ENCODE assay signal across 9 mouse cellular contexts in the genomic region with DNA sequence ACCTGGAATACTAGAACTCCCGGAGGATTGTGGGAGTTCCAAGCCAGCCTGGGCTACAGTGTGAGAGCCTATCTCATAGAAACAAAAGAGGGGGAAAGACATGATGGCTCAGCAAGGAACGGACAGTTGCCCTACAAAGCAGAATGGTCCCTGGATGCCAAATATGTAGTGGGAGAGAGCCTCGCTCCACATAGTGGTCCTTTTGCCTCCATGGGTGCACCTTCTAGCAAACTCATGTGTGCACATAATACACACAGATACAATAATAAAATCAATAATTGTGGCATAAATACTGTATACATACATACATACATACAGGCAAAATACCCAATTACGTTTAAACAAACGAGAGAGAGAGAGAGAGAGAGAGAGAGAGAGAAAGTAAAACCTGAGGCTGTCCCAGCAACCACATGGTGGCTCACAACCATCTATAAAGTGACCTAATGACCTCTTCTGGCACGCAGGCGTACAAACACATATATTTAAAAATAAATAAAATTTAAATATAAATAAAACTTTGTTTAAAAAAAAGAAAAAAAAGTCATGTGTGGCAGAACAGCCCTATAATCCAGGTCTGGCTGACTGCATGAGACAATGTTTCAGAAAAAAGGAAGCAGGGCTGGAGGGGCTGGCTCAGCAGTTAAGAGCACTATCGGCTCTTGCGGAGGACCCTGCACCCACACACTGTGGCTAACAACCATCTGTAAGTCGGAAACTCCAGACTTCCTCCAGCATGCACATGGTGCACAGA. TPM values are rescaled to one million over a fixed set of nuclear protein-coding genes. Genes with fewer than 3 reads are reported as not detected.
A peak's percentile ranks its signal among the peaks of the same experiment; 100 is the strongest.
DNase-seq lines count a peak whose midpoint lies in the region; ATAC-seq and TF ChIP-seq lines count a peak whose summit lies in the region.
"Had no signal": no experiment of that assay in that cellular context is flagged by ENCODE, and none has a peak within 500 bp of the region (broad histone marks: within the 10 kb centered on the region; RNA-seq: fewer than 3 reads in every experiment).

No protein-coding gene starts in this region.

- TF ChIP-seq POLR2A in limb, embryonic 14.5 days (IDR thresholded peaks at IDR 0.05; ENCODE audit: borderline replicate concordance, extremely low read depth, insufficient read depth, insufficient read length): no peak

- H3K9me3 ChIP-seq in limb, embryonic 14.5 days (ENCODE audit: control insufficient read depth, low read length): no peaks in the 10 kb centered on the region

- 64% methylated on average over 10 of the region's 10 CpGs for whole genome bisulfite sequencing in limb, embryonic 14.5 days

- peaks cover 12% of the 10 kb centered on the region for H3K4me1 ChIP-seq in limb, embryonic 14.5 days (ENCODE audit: control insufficient read depth, insufficient read depth, low read length)

- no peak overlapping the region for H3K9ac ChIP-seq in limb, embryonic 14.5 days (ENCODE audit: low read depth, low read length, severe bottlenecking)

- 0 out of 2 replicates have a peak overlapping the region, but pooled peaks have one; percentile 78 for H3K4me2 ChIP-seq in limb, embryonic 14.5 days (replicated peaks; ENCODE audit: low read depth, low read length, severe bottlenecking)

- H3K4me3 ChIP-seq in limb, embryonic 14.5 days (replicated peaks; ENCODE audit: low read length): no peak overlapping the region

- H3K27me3 ChIP-seq in limb, embryonic 14.5 days (ENCODE audit: control insufficient read depth, insufficient read depth, low read length): no peaks in the 10 kb centered on the region
- H3K27me3 ChIP-seq: Patski had no signal

- ATAC-seq in limb, embryonic 14.5 days (ENCODE audit: low FRiP score, low read depth): no peak

- DNase-seq in heart, adult 11 months: peak; percentile 87
- DNase-seq in heart, adult 8-10 months (ENCODE audit: low spot score): no peak
- peak; percentile 61 to 75 for DNase-seq in right cerebral cortex, postnatal 10 days (ENCODE audit: low spot score in 2 of 2)
- no peak for DNase-seq in right cerebral cortex, postnatal 14 days
- no peak for DNase-seq in limb, embryonic 14.5 days (ENCODE audit: low spot score)
- no peak for DNase-seq in embryo, embryonic 10 days (ENCODE audit: low spot score)
- no peak for DNase-seq in thymus, adult 18-20 months
- DNase-seq in testis, postnatal 10 days (ENCODE audit: low spot score): no peak

- no peaks in the 10 kb centered on the region for H3K36me3 ChIP-seq in limb, embryonic 14.5 days (ENCODE audit: control insufficient read depth, insufficient read depth, low read length)

- 0 out of 2 replicates have a peak overlapping the region, but pooled peaks have one; percentile 10 for H3K27ac ChIP-seq in limb, embryonic 14.5 days (replicated peaks; ENCODE audit: low read depth, low read length)

RNA-seq across cellular contexts. Expression of gene Rsad1, which starts 0.8 kb away (rescaled TPM):
- 10 to 100 TPM in 2 of 4 experiments, 1 to 10 TPM in 2; 8.3 to 11.5 (median 10.1) TPM for total RNA-seq in heart, adult 8-10 months (2022)
- polyA plus RNA-seq in limb, embryonic 14.5 days (2012; rRNA removed): 11.5 and 12.9 TPM in 2 replicates
- polyA plus RNA-seq in limb, embryonic 14.5 days (2014; fragmentation: Nextera tagmentation; extraction: Ambion mirVana): 2.2 and 3.9 TPM in 2 replicates

RNA-seq across cellular contexts. Expression of gene Chad, which starts 15.0 kb away (rescaled TPM):
- total RNA-seq in heart, adult 8-10 months (2022): 1 to 10 TPM in 2 of 4 experiments, under 1 TPM in 2; 0.43 to 2.4 (median 0.86) TPM
- 29.5 and 47.5 TPM in 2 replicates for polyA plus RNA-seq in limb, embryonic 14.5 days (2012; rRNA removed)
- 17.0 and 18.2 TPM in 2 replicates for polyA plus RNA-seq in limb, embryonic 14.5 days (2014; fragmentation: Nextera tagmentation; extraction: Ambion mirVana)

RNA-seq across cellular contexts. Expression of gene Mycbpap, which starts 28.3 kb away (rescaled TPM):
- 1 to 10 TPM in 3 of 4 experiments, under 1 TPM in 1; 0.75 to 2.3 (median 1.4) TPM for total RNA-seq in heart, adult 8-10 months (2022)
- polyA plus RNA-seq in limb, embryonic 14.5 days (2012; rRNA removed): 2.5 and 2.6 TPM in 2 replicates
- 1.2 and 1.5 TPM in 2 replicates for polyA plus RNA-seq in limb, embryonic 14.5 days (2014; fragmentation: Nextera tagmentation; extraction: Ambion mirVana)

RNA-seq across cellular contexts. Expression of gene Epn3, which starts 50.1 kb away (rescaled TPM):
- total RNA-seq in heart, adult 8-10 months (2022): 10 to 100 TPM; 21.3 to 28.5 (median 25.1) TPM
- polyA plus RNA-seq in limb, embryonic 14.5 days (2012; rRNA removed): 3.0 and 3.6 TPM in 2 replicates
- polyA plus RNA-seq in limb, embryonic 14.5 days (2014; fragmentation: Nextera tagmentation; extraction: Ambion mirVana): 3.5 and 4.3 TPM in 2 replicates

RNA-seq across cellular contexts. Expression of gene Acsf2, which starts 51.8 kb away (rescaled TPM):
- 10 to 100 TPM; 25.6 to 34.8 (median 30.1) TPM for total RNA-seq in heart, adult 8-10 months (2022)
- polyA plus RNA-seq in limb, embryonic 14.5 days (2012; rRNA removed): 36.3 and 43.2 TPM in 2 replicates
- 9.5 and 10.7 TPM in 2 replicates for polyA plus RNA-seq in limb, embryonic 14.5 days (2014; fragmentation: Nextera tagmentation; extraction: Ambion mirVana)

Comparison
In these comparisons a context has a peak if more than half of its experiments do, and no peak if none do; other contexts are left out.
1. DNase-seq: peak in heart, adult 11 months (single experiment) and right cerebral cortex, postnatal 10 days (2 of 2); none in heart, adult 8-10 months (single experiment), right cerebral cortex, postnatal 14 days (single experiment), limb, embryonic 14.5 days (single experiment), embryo, embryonic 10 days (single experiment), thymus, adult 18-20 months (0 of 2) and testis, postnatal 10 days (single experiment).